Mouse (Mus musculus) forebrain, embryonic 14.5 days (tissue): ENCODE data around the gene Clec2i. TPM values are rescaled to one million over a fixed set of nuclear protein-coding genes. Genes with fewer than 3 reads are reported as not detected.
"Not testable (repeated sequence)": the region's sequence is repeated elsewhere in the genome, so short reads cannot be mapped to it uniquely, and the experiment has no call there.

Experiments used
- ATAC-seq: fragments of 200-750 bp; cut with Nextera tagmentation; 2 replicates; pipeline ENCODE4 v1.8.0; 2017; ENCODE audit warnings: mild to moderate bottlenecking, moderate library complexity
- DNase-seq: peaks from one replicate; pipeline ENCODE4 v3.0.0-alpha.2; 2015; ENCODE audit warnings: low spot score
- H3K27ac ChIP-seq: fragments of 300-500 bp; sonication (generic); 2 replicates; pipeline ENCODE4 v1.5.1; 2014; ENCODE audit warnings: low read depth, mild to moderate bottlenecking, control low read depth, low read length, moderate library complexity
- H3K27me3 ChIP-seq: fragments of 300-500 bp; sonication (generic); replicated peaks from 2 replicates; pipeline ENCODE4 v1.6.1; 2014; ENCODE audit warnings: low read length, control low read depth, mixed read lengths; ENCODE audit not compliant: control insufficient read depth, insufficient read depth
- H3K36me3 ChIP-seq: fragments of 300-500 bp; sonication (generic); 2 replicates; pipeline ENCODE4 v1.6.1; 2014; ENCODE audit warnings: low read length, control low read depth; ENCODE audit not compliant: control insufficient read depth, insufficient read depth
- H3K4me1 ChIP-seq: fragments of 300-500 bp; sonication (generic); 2 replicates; pipeline ENCODE4 v1.6.1; 2014; ENCODE audit warnings: antibody characterized with exemption, low read length, control low read depth; ENCODE audit not compliant: control insufficient read depth, insufficient read depth
- H3K4me2 ChIP-seq: fragments of 300-500 bp; sonication (generic); 2 replicates; pipeline ENCODE4 v1.6.1; 2014; ENCODE audit warnings: mild to moderate bottlenecking, control low read depth, low read length
- H3K4me3 ChIP-seq: fragments of 300-500 bp; sonication (generic); 2 replicates; pipeline ENCODE4 v1.5.1; 2014; ENCODE audit warnings: low read depth, low read length, control low read depth
- H3K9ac ChIP-seq: fragments of 300-500 bp; sonication (generic); 2 replicates; pipeline ENCODE4 v1.6.1; 2014; ENCODE audit warnings: mild to moderate bottlenecking, low read length, control low read depth, moderate library complexity
- H3K9me3 ChIP-seq: fragments of 300-500 bp; sonication (generic); replicated peaks from 2 replicates; pipeline ENCODE4 v1.6.1; 2016; ENCODE audit warnings: low read length, control low read depth, mixed read lengths; ENCODE audit not compliant: control insufficient read depth
- WGBS: fragments of 180-500 bp; shearing (Covaris S2); extraction: QIAGEN DNeasy Blood & Tissue Kit; methylation state at CpG from one replicate; pipeline ENCODE4 v1.1.7; 2014; 5-methylcytosine and 5-hydroxymethylcytosine counted together
- polyA plus RNA-seq: library from polyadenylated mRNA; unstranded; fragments of >200 nt; fragmentation: Nextera tagmentation; extraction: Ambion mirVana; gene quantifications from 2 replicates; pipeline ENCODE4 v1.2.1, GENCODE M21; 2014

Gene Clec2i
- polyA plus RNA-seq, result not detected in 2 replicates

DNA sequence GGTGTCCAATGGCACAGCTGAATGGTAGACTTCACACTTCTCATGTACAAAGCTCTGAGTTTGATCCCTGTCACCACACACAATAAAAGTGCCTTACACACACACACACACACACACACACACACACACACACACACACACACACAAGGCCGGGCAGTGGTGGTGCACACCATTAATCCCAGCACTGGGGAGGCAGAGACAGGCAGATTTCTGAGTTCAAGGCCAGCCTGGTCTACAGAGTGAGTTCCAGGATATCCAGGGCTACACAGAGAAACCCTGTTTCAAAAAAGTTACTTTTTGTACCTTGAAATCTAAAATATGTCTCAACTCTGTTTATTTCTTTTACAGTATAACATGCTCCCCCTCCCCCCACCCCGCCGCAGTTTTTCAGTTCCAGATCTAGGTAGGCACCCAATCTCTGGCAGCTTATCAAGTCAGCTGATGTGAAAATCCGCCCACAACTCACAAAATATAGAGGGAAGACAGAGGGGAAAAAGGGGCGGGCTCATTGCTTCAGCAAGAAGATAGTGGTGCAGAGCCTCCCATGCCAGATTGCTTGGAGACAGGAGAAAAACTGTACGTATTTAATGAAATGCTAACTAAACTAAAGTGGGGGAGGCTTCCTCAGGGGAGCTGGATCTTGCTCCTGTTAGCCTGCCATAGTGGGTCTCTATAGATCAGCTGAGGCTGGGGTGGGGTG is at the start of gene Clec2i:
TSS of gene Clec2i (plus strand) at position 498 of the 700 bp plus-strand sequence.
- not testable (repeated sequence) for H3K4me2 ChIP-seq, DNase-seq, H3K27ac ChIP-seq, H3K9ac ChIP-seq, H3K4me3 ChIP-seq, H3K27me3 ChIP-seq, H3K9me3 ChIP-seq, H3K36me3 ChIP-seq, ATAC-seq, H3K4me1 ChIP-seq
- 84% methylated on average over 6 of the region's 6 CpGs for WGBS

- Histone ChIP-seq H3K36me3 (no peaks in the 10 kb centered on the region), H3K27me3 (no peaks in the 10 kb centered on the region), H3K4me1 (no peaks in the 10 kb centered on the region), H3K9ac (peak overlapping the region; percentile 70), H3K9me3 (no peaks in the 10 kb centered on the region), H3K27ac (peak overlapping the region; percentile 70), H3K4me2 (peak overlapping the region; percentile 52), H3K4me3 (peak overlapping the region; percentile 51)
- ATAC-seq, result peak; percentile 60
- under 1% methylated on average over 49 of the region's 49 CpGs for WGBS
- DNase-seq, result peak; percentile 94
These were observed 48.8 kb upstream of the Clec2i start for GRCm38 (mm10) chr6:128838342-128839265.

DNA sequence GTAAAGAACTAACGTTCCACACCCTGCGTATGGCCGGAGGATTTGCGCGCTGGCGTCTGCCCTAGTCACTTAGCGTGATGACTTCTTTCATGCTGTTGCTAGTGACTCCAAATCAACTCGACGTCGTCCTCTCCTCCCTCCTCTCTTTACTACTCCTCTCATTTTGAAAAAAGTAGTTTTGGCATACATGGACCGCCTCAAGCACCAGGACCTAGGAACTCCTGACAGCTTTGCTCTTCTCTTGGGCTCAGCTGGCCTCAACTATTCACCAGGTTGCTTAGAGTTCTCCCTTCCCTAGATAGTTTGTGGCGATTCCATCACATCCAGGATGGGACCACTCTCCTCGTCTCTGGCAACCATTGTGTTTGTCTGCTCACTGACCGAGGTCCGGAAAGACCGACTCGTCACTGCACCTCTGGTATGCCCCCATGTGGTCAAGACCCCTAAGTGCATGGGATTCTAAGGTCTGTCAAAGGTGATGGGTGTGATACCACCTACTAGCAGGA is 48.1 kb upstream of the Clec2i start:
- Histone ChIP-seq H3K36me3 (no peaks in the 10 kb centered on the region), H3K27me3 (no peaks in the 10 kb centered on the region), H3K4me1 (peaks cover 4% of the 10 kb centered on the region), H3K27ac (peak overlapping the region; percentile 33; the same call in 1 of the 2 replicates), H3K9ac (peak overlapping the region; percentile 47), H3K4me2 (peak overlapping the region; percentile 52), H3K4me3 (peak overlapping the region; percentile 51), H3K9me3 (no peaks in the 10 kb centered on the region)
- under 1% methylated on average over 17 of the region's 17 CpGs for WGBS
- peak; percentile 5 for ATAC-seq
- DNase-seq, result peak; percentile 79

DNA sequence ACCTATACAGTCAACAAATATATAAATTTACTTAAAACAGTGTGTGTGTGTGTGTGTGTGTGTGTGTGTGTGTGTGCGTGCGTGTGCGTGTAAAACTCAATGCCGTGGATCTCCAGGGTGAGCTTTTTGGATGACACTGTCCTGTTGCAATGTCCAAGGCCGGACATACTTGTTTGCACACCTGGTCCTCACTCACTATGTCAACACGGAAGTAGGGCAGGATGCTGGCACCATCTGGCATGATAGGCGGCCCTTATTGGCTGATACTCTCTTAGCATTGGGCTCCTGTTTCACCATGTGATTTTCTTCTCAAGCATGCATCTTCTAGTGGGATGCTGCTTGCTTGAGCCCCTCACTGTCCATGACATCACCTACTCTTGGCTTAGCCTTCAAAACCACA is 47.5 kb upstream of the Clec2i start:
- no peak overlapping the region for H3K9ac ChIP-seq
- H3K4me3 ChIP-seq, result peak overlapping the region; percentile 51; the same call in 1 of the 2 replicates
- ATAC-seq, result no peak
- WGBS, result 77% methylated on average over 7 of the region's 7 CpGs
- no peak overlapping the region for H3K27ac ChIP-seq
- no peaks in the 10 kb centered on the region for H3K9me3 ChIP-seq
- peaks cover 6% of the 10 kb centered on the region for H3K4me1 ChIP-seq
- no peaks in the 10 kb centered on the region for H3K27me3 ChIP-seq
- DNase-seq, result no peak
- H3K36me3 ChIP-seq, result no peaks in the 10 kb centered on the region
- H3K4me2 ChIP-seq, result peak overlapping the region; percentile 52

GRCm38 (mm10) chr6:128840669-128841068 is 46.7 kb upstream of the Clec2i start:
- H3K4me2 ChIP-seq, H3K4me3 ChIP-seq, H3K9ac ChIP-seq, H3K9me3 ChIP-seq, H3K36me3 ChIP-seq, ATAC-seq, DNase-seq, H3K27ac ChIP-seq, H3K4me1 ChIP-seq, H3K27me3 ChIP-seq: not testable (repeated sequence)
- 84% methylated on average over 3 of the region's 3 CpGs for WGBS

- Histone ChIP-seq H3K27ac (no peak overlapping the region), H3K4me2 (peak overlapping the region; percentile 68), H3K4me1 (peaks cover 6% of the 10 kb centered on the region), H3K9me3 (no peaks in the 10 kb centered on the region), H3K9ac (no peak overlapping the region; the same call in 1 of the 2 replicates), H3K4me3 (peak overlapping the region; percentile 76), H3K27me3 (no peaks in the 10 kb centered on the region), H3K36me3 (no peaks in the 10 kb centered on the region)
- no peak for DNase-seq
- 28% methylated on average over 4 of the region's 4 CpGs for WGBS
- ATAC-seq, result no peak
These were observed 45.9 kb upstream of the Clec2i start for GRCm38 (mm10) chr6:128841327-128842089.

GRCm38 (mm10) chr6:128842356-128842944 is 44.9 kb upstream of the Clec2i start:
- Histone ChIP-seq H3K27ac (peak overlapping the region; percentile 85), H3K27me3 (no peaks in the 10 kb centered on the region), H3K9ac (peak overlapping the region; percentile 69), H3K36me3 (no peaks in the 10 kb centered on the region), H3K4me3 (peak overlapping the region; percentile 76), H3K9me3 (no peaks in the 10 kb centered on the region), H3K4me2 (peak overlapping the region; percentile 68), H3K4me1 (peaks cover 6% of the 10 kb centered on the region)
- DNase-seq (peak; percentile 48), ATAC-seq (no peak)
- WGBS, result under 1% methylated on average over 20 of the region's 20 CpGs

- H3K36me3 ChIP-seq, result no peaks in the 10 kb centered on the region
- peak overlapping the region; percentile 76 for H3K4me3 ChIP-seq
- WGBS, result 0% methylated on average over 44 of the region's 44 CpGs
- H3K4me2 ChIP-seq, result peak overlapping the region; percentile 68
- peak; percentile 75 for ATAC-seq
- H3K27ac ChIP-seq, result peak overlapping the region; percentile 85
- peaks cover 6% of the 10 kb centered on the region for H3K4me1 ChIP-seq
- DNase-seq, result peak; percentile 97
- peak overlapping the region; percentile 69 for H3K9ac ChIP-seq
- no peaks in the 10 kb centered on the region for H3K27me3 ChIP-seq
- H3K9me3 ChIP-seq, result no peaks in the 10 kb centered on the region
These were observed 44.4 kb upstream of the Clec2i start for GRCm38 (mm10) chr6:128842945-128843478.
